Mouse (Mus musculus) effector memory CD4-positive, alpha-beta T cell, adult 5 months (primary cell): ENCODE data around the gene Dchs1. TPM values are rescaled to one million over a fixed set of nuclear protein-coding genes. Genes with fewer than 3 reads are reported as not detected.

Experiments
- polyA plus RNA-seq: library from polyadenylated mRNA; unstranded; fragments of 100-300 nt; shearing (Covaris generic); gene quantifications from one replicate; pipeline ENCODE4 v1.2.1, GENCODE M21; 2017

The Dchs1 gene
- not detected for polyA plus RNA-seq

GRCm38 (mm10) chr7:105787285-105788140 is at the start of gene Dchs1:
TSS of gene Dchs1 (minus strand) at chr7:105787654.

GRCm38 (mm10) chr7:105810877-105811489 is 23.5 kb upstream of the Dchs1 start, which contains the start of gene Mrpl17:
TSS of gene Mrpl17 (minus strand) at chr7:105811099.

GRCm38 (mm10) chr7:105751491-105752433 is 35.7 kb downstream of the Dchs1 start, which contains the start of gene Tpp1:
TSS of gene Tpp1 (minus strand) at chr7:105752235.

GRCm38 (mm10) chr7:105743926-105744590 is 43.4 kb downstream of the Dchs1 start, which contains the start of gene Taf10:
TSS of gene Taf10 (minus strand) at chr7:105744361.

GRCm38 (mm10) chr7:105736911-105737521 is 50.4 kb downstream of the Dchs1 start, which contains the start of gene Rrp8:
TSS of gene Rrp8 (minus strand) at chr7:105737385.

GRCm38 (mm10) chr7:105736264-105736901 is 51.1 kb downstream of the Dchs1 start, which contains the start of gene Ilk:
TSS of gene Ilk (plus strand) at chr7:105736592.

Other genes with a start within 250 kb of the Dchs1 start
- gene Smpd1, start 233.3 kb downstream of the Dchs1 start, polyA plus RNA-seq, result 15.0 TPM
- 4.1 TPM for gene Apbb1, start 206.0 kb downstream of the Dchs1 start, polyA plus RNA-seq
- gene Hpx, start 187.5 kb downstream of the Dchs1 start, polyA plus RNA-seq, result not detected
- 6.5 TPM for gene Trim3, start 154.1 kb downstream of the Dchs1 start, polyA plus RNA-seq
- 92.3 TPM for gene Timm10b, start 147.6 kb downstream of the Dchs1 start, polyA plus RNA-seq
- 15.5 TPM for gene Arfip2, start 147.2 kb downstream of the Dchs1 start, polyA plus RNA-seq
- 5.0 TPM for gene Gm45799, start 147.1 kb downstream of the Dchs1 start, polyA plus RNA-seq
- gene Dnhd1, start 136.8 kb downstream of the Dchs1 start, polyA plus RNA-seq, result 0.47 TPM
- gene Ilk, start 51.1 kb downstream of the Dchs1 start, polyA plus RNA-seq, result 116 TPM
- gene Rrp8, start 50.3 kb downstream of the Dchs1 start, polyA plus RNA-seq, result 16.6 TPM
- 283 TPM for gene Taf10, start 43.3 kb downstream of the Dchs1 start, polyA plus RNA-seq
- 66.6 TPM for gene Tpp1, start 35.4 kb downstream of the Dchs1 start, polyA plus RNA-seq
- 63.2 TPM for gene Mrpl17, start 23.4 kb upstream of the Dchs1 start, polyA plus RNA-seq
- 93.5 TPM for gene Gm4070, start 166.3 kb upstream of the Dchs1 start, polyA plus RNA-seq